Mouse (Mus musculus) C2C12 (cell line): Measurements from ENCODE around the gene Schip1.

Source experiments
- CTCF ChIP-seq: IDR thresholded peaks from one replicate; pipeline ENCODE4 v1.5.1; 2011; ENCODE audit not compliant: control insufficient read depth, insufficient read depth, insufficient read length
- MAX ChIP-seq: IDR thresholded peaks from one replicate; pipeline ENCODE4 v1.6.1; 2011; ENCODE audit warnings: mild to moderate bottlenecking, control low read depth
- MYOG ChIP-seq: IDR thresholded peaks from one replicate; pipeline ENCODE4 v1.6.1; 2011; ENCODE audit not compliant: control insufficient read depth, insufficient read length; ENCODE audit errors: extremely low read depth
- USF1 ChIP-seq: IDR thresholded peaks from one replicate; pipeline ENCODE4 v1.6.1; 2011; ENCODE audit warnings: low read depth, mild to moderate bottlenecking, control low read depth, moderate library complexity

- TF ChIP-seq CTCF (no peak), MAX (no peak), MYOG (no peak), USF1 (no peak)
These were observed 460.8 kb downstream of the Schip1 start for GRCm38 (mm10) chr3:68525361-68525878.
